Mouse (Mus musculus): Measurements from ENCODE around the gene Bhlhe23. TPM values are rescaled to one million over a fixed set of nuclear protein-coding genes. Genes with fewer than 3 reads are reported as not detected.

Bhlhe23 gene
- polyA plus RNA-seq, 1 experiment from 2014 or later: not detected

GRCm38 (mm10) chr2:180724585-180725413 is 51.9 kb downstream of the Bhlhe23 start, which contains the start of gene Slc17a9:
TSS of gene Slc17a9 (plus strand) at chr2:180725263.
- H3K36me3 ChIP-seq (ENCODE audit: control insufficient read depth, insufficient read depth): peaks cover 46% of the 10 kb centered on the region
- WGBS (ENCODE audit: insufficient replicate concordance): 5% methylated on average over 18 of the region's 18 CpGs
- H3K9ac ChIP-seq (ENCODE audit: low read depth, low read length): peak within 1 kb of the TSS; percentile 53
- H3K4me1 ChIP-seq (ENCODE audit: control insufficient read depth, low read depth, low read length): peaks cover 49% of the 10 kb centered on the region
- H3K9me3 ChIP-seq (replicated peaks; ENCODE audit: control insufficient read depth, low read length): no peaks in the 10 kb centered on the region
- peak; percentile 86 for ATAC-seq (ENCODE audit: low read depth)
- H3K27ac ChIP-seq (ENCODE audit: low read length): peak within 1 kb of the TSS; percentile 81
- H3K4me3 ChIP-seq (ENCODE audit: low read depth, low read length): peak within 1 kb of the TSS; percentile 59
- H3K4me2 ChIP-seq (ENCODE audit: low read depth, low read length): peak within 1 kb of the TSS; percentile 52
- no peaks in the 10 kb centered on the region for H3K27me3 ChIP-seq (ENCODE audit: control insufficient read depth, insufficient read depth, low read depth, low read length)

Other genes with a start within 250 kb of the Bhlhe23 start
- gene Mrgbp, start 195.6 kb downstream of the Bhlhe23 start, polyA plus RNA-seq (2015; fragmentation: Nextera tagmentation; extraction: Ambion mirVana): 6.6 and 7.4 TPM in 2 replicates
- gene Ogfr, start 187.7 kb downstream of the Bhlhe23 start, polyA plus RNA-seq (2015; fragmentation: Nextera tagmentation; extraction: Ambion mirVana): 21.1 and 22.5 TPM in 2 replicates
- gene Col9a3, start 179.1 kb downstream of the Bhlhe23 start, polyA plus RNA-seq (2015; fragmentation: Nextera tagmentation; extraction: Ambion mirVana): 0.78 and 1.3 TPM in 2 replicates
- 0.07 TPM in 1 of 2 replicates, not detected in the other for gene Tcfl5, start 134.2 kb downstream of the Bhlhe23 start, polyA plus RNA-seq (2015; fragmentation: Nextera tagmentation; extraction: Ambion mirVana)
- 12.6 and 12.9 TPM in 2 replicates for gene Dido1, start 66.9 kb downstream of the Bhlhe23 start, polyA plus RNA-seq (2015; fragmentation: Nextera tagmentation; extraction: Ambion mirVana)
- gene Gid8, start 66.8 kb downstream of the Bhlhe23 start, polyA plus RNA-seq (2015; fragmentation: Nextera tagmentation; extraction: Ambion mirVana): 101 and 112 TPM in 2 replicates
- gene Slc17a9, start 51.6 kb downstream of the Bhlhe23 start, polyA plus RNA-seq (2015; fragmentation: Nextera tagmentation; extraction: Ambion mirVana): 10.4 and 10.8 TPM in 2 replicates
- 4.2 and 4.6 TPM in 2 replicates for gene Ythdf1, start 144.0 kb upstream of the Bhlhe23 start, polyA plus RNA-seq (2015; fragmentation: Nextera tagmentation; extraction: Ambion mirVana)
- gene Birc7, start 152.1 kb upstream of the Bhlhe23 start, polyA plus RNA-seq (2015; fragmentation: Nextera tagmentation; extraction: Ambion mirVana): not detected in 2 replicates
- 1.1 and 1.6 TPM in 2 replicates for gene Nkain4, start 177.8 kb upstream of the Bhlhe23 start, polyA plus RNA-seq (2015; fragmentation: Nextera tagmentation; extraction: Ambion mirVana)
- gene Arfgap1, start 190.3 kb upstream of the Bhlhe23 start, polyA plus RNA-seq (2015; fragmentation: Nextera tagmentation; extraction: Ambion mirVana): 32.7 and 33.2 TPM in 2 replicates
- 0.04 and 0.09 TPM in 2 replicates for gene Col20a1, start 209.6 kb upstream of the Bhlhe23 start, polyA plus RNA-seq (2015; fragmentation: Nextera tagmentation; extraction: Ambion mirVana)

All from liver, embryonic 16.5 days (tissue).